12 mouse cellular contexts compared by ENCODE assay signal in genomic region chr12:99321633-99322431, GRCm38 (mm10).
A peak's percentile ranks its signal among the peaks of the same experiment; 100 is the strongest.
DNase-seq lines count a peak whose midpoint lies in the region; ATAC-seq lines count a peak whose summit lies in the region.
"Had no signal": no experiment of that assay in that cellular context is flagged by ENCODE, and none has a peak within 500 bp of the region (broad histone marks: within the 10 kb centered on the region; RNA-seq: fewer than 3 reads in every experiment).

No protein-coding gene starts in this region.

- DNase-seq in cerebellum, adult 9-10 months, result no peak
- peak; percentile 53 for DNase-seq in thymus, postnatal 4 days
- no peak for DNase-seq in layer of hippocampus, adult 11-12 months (ENCODE audit: low spot score)
- DNase-seq in left cerebral cortex, adult 11 months (ENCODE audit: low spot score), result no peak
- DNase-seq: kidney, postnatal 14 days; lung, postnatal 14 days had no signal

- H3K4me1 ChIP-seq in midbrain, embryonic 13.5 days (replicated peaks), result peaks cover 56% of the 10 kb centered on the region
- peaks cover 18% of the 10 kb centered on the region for H3K4me1 ChIP-seq in midbrain, embryonic 16.5 days (ENCODE audit: control insufficient read depth, insufficient read depth, low read length)
- peaks cover 47% of the 10 kb centered on the region for H3K4me1 ChIP-seq in liver, embryonic 15.5 days (replicated peaks)

- 86% methylated on average over 12 of the region's 12 CpGs for WGBS in midbrain, embryonic 13.5 days
- WGBS in midbrain, embryonic 16.5 days, result 82% methylated on average over 12 of the region's 12 CpGs
- 17% methylated on average over 12 of the region's 12 CpGs for WGBS in liver, embryonic 15.5 days (ENCODE audit: insufficient replicate concordance)

- no peak overlapping the region for H3K4me2 ChIP-seq in midbrain, embryonic 13.5 days (replicated peaks)
- no peak overlapping the region for H3K4me2 ChIP-seq in midbrain, embryonic 16.5 days (ENCODE audit: low read length)
- H3K4me2 ChIP-seq in liver, embryonic 15.5 days, result peak overlapping the region; percentile 49
- H3K4me2 ChIP-seq: hindbrain, embryonic 12.5 days had no signal

- H3K27ac ChIP-seq in midbrain, embryonic 13.5 days, result peak overlapping the region; percentile 39; the same call in 1 of the 2 replicates
- H3K27ac ChIP-seq in midbrain, embryonic 16.5 days (ENCODE audit: low read length), result no peak overlapping the region
- peak overlapping the region; percentile 42 for H3K27ac ChIP-seq in liver, embryonic 15.5 days (replicated peaks)
- H3K27ac ChIP-seq: hindbrain, embryonic 12.5 days; limb, embryonic 10.5 days had no signal

- H3K9ac ChIP-seq in midbrain, embryonic 13.5 days (replicated peaks), result no peak overlapping the region
- H3K9ac ChIP-seq in midbrain, embryonic 16.5 days (ENCODE audit: low read depth, low read length), result no peak overlapping the region
- H3K9ac ChIP-seq in liver, embryonic 15.5 days, result no peak overlapping the region
- H3K9ac ChIP-seq: hindbrain, embryonic 12.5 days had no signal

- peak; percentile 41; the same call in 1 of the 2 replicates for ATAC-seq in cerebellum, adult (ENCODE audit: insufficient number of reproducible peaks, low FRiP score, low TSS enrichment)
- no peak for ATAC-seq in midbrain, embryonic 13.5 days
- no peak for ATAC-seq in midbrain, embryonic 16.5 days
- peak; percentile 81 for ATAC-seq in liver, embryonic 15.5 days (ENCODE audit: insufficient read depth)

- H3K36me3 ChIP-seq in midbrain, embryonic 13.5 days, result peaks cover 10% of the 10 kb centered on the region
- H3K36me3 ChIP-seq in midbrain, embryonic 16.5 days (ENCODE audit: control insufficient read depth, insufficient read depth, low read length), result no peaks in the 10 kb centered on the region
- H3K36me3 ChIP-seq in liver, embryonic 15.5 days (replicated peaks), result no peaks in the 10 kb centered on the region

- no peaks in the 10 kb centered on the region for H3K27me3 ChIP-seq in midbrain, embryonic 13.5 days
- H3K27me3 ChIP-seq in midbrain, embryonic 16.5 days (ENCODE audit: control insufficient read depth, insufficient read depth, low read depth, low read length), result no peaks in the 10 kb centered on the region
- no peaks in the 10 kb centered on the region for H3K27me3 ChIP-seq in liver, embryonic 15.5 days
- H3K27me3 ChIP-seq: hindbrain, embryonic 12.5 days had no signal

- no peak overlapping the region for H3K4me3 ChIP-seq in midbrain, embryonic 13.5 days (replicated peaks)
- H3K4me3 ChIP-seq in midbrain, embryonic 16.5 days (ENCODE audit: low read depth, low read length), result no peak overlapping the region
- no peak overlapping the region for H3K4me3 ChIP-seq in liver, embryonic 15.5 days (replicated peaks)
- H3K4me3 ChIP-seq: hindbrain, embryonic 12.5 days; limb, embryonic 10.5 days had no signal

- 0 out of 2 replicates have a peak, but pooled peaks cover 8% of the 10 kb centered on the region for H3K9me3 ChIP-seq in midbrain, embryonic 13.5 days
- H3K9me3 ChIP-seq in midbrain, embryonic 16.5 days (replicated peaks; ENCODE audit: control insufficient read depth, low read length, poor library complexity, severe bottlenecking), result no peaks in the 10 kb centered on the region
- H3K9me3 ChIP-seq in liver, embryonic 15.5 days (replicated peaks), result no peaks in the 10 kb centered on the region
- H3K9me3 ChIP-seq: hindbrain, embryonic 12.5 days; limb, embryonic 10.5 days had no signal

Comparison
In these comparisons a context has a peak if more than half of its experiments do, and no peak if none do; other contexts are left out.
1. ATAC-seq: peak in cerebellum, adult (single experiment) and liver, embryonic 15.5 days (single experiment); none in midbrain, embryonic 13.5 days (single experiment) and midbrain, embryonic 16.5 days (single experiment).